ENCODE assay signal across 12 mouse cellular contexts in genomic region chr4:95193473-95193872, GRCm38 (mm10).
A peak's percentile ranks its signal among the peaks of the same experiment; 100 is the strongest.
DNase-seq lines count a peak whose midpoint lies in the region; ATAC-seq and TF ChIP-seq lines count a peak whose summit lies in the region.
"Had no signal": no experiment of that assay in that cellular context is flagged by ENCODE, and none has a peak within 500 bp of the region (broad histone marks: within the 10 kb centered on the region; RNA-seq: fewer than 3 reads in every experiment).

No protein-coding gene starts in this region.

- H3K9me3 ChIP-seq in heart, embryonic 15.5 days (replicated peaks): no peaks in the 10 kb centered on the region
- H3K9me3 ChIP-seq in CH12.LX (replicated peaks; ENCODE audit: low read length) (no peaks in the 10 kb centered on the region), MEL (replicated peaks; ENCODE audit: insufficient read depth, low read length) (no peaks in the 10 kb centered on the region)
- no peaks in the 10 kb centered on the region for H3K9me3 ChIP-seq in liver, postnatal 0 days (ENCODE audit: low read length)
- H3K9me3 ChIP-seq: embryonic facial prominence, embryonic 12.5 days; forebrain, embryonic 10.5 days had no signal

- dilution Hi-C loops in CH12.LX (cut with MboI; ENCODE audit: extremely low pct_ligation_motif_present, extremely low pct_unique_long_range_greater_than_20kb, low sequenced_read_pairs): no loop called here

- peak overlapping the region; percentile 23; the same call in 1 of the 2 replicates for H3K27ac ChIP-seq in heart, embryonic 15.5 days
- H3K27ac ChIP-seq in CH12.LX (ENCODE audit: insufficient read depth, low read depth) (no peak overlapping the region), MEL (ENCODE audit: control insufficient read depth, low read depth, low read length) (peak overlapping the region; percentile 25)
- peak overlapping the region; percentile 62 for H3K27ac ChIP-seq in liver, postnatal 0 days (ENCODE audit: low read depth)
- H3K27ac ChIP-seq: embryonic facial prominence, embryonic 12.5 days; forebrain, embryonic 10.5 days; kidney, postnatal 0 days had no signal

- H3K9ac ChIP-seq in heart, embryonic 15.5 days: no peak overlapping the region
- H3K9ac ChIP-seq in CH12.LX (ENCODE audit: insufficient read depth, low read depth): peak overlapping the region; percentile 10; the same call in 1 of the 2 replicates
- H3K9ac ChIP-seq in MEL (ENCODE audit: control insufficient read depth, low read depth, low read length, poor library complexity, severe bottlenecking): 0 out of 2 replicates have a peak overlapping the region, but pooled peaks have one; percentile 2
- no peak overlapping the region for H3K9ac ChIP-seq in liver, postnatal 0 days (replicated peaks)
- H3K9ac ChIP-seq: embryonic facial prominence, embryonic 12.5 days had no signal

- H3K4me3 ChIP-seq in heart, embryonic 15.5 days: no peak overlapping the region
- peak overlapping the region in 1 of 3 experiments; percentile 25 for H3K4me3 ChIP-seq in CH12.LX (replicated peaks in 1 of 3; ENCODE audit: low read depth in 2 of 3, low read length in 2 of 3, poor library complexity in 1 of 3)
- peak overlapping the region; percentile 5 to 20; a peak in 1 of 4 replicates for H3K4me3 ChIP-seq in MEL (ENCODE audit: control insufficient read depth in 1 of 2, insufficient read depth in 1 of 2, low read depth in 2 of 2, low read length in 2 of 2)
- no peak overlapping the region for H3K4me3 ChIP-seq in liver, postnatal 0 days (ENCODE audit: low read depth, low read length)
- H3K4me3 ChIP-seq: embryonic facial prominence, embryonic 12.5 days; forebrain, embryonic 10.5 days had no signal

- TF ChIP-seq POLR2A in CH12.LX (IDR thresholded peaks at IDR 0.05; ENCODE audit: low read depth, low read length) (no peak), MEL (IDR thresholded peaks at IDR 0.05; ENCODE audit: control insufficient read depth in 1 of 2, insufficient read depth in 1 of 2, low read depth in 1 of 2, low read length in 2 of 2, poor library complexity in 1 of 2) (no peak)

- TF ChIP-seq EP300 in CH12.LX (IDR thresholded peaks at IDR 0.05; ENCODE audit: low read length) (no peak), MEL (IDR thresholded peaks at IDR 0.05; ENCODE audit: low read depth in 1 of 2, low read length in 2 of 2) (no peak)
- no peak for TF ChIP-seq EP300 in liver, postnatal 0 days (IDR thresholded peaks at IDR 0.05; ENCODE audit: low read depth)

- no peaks in the 10 kb centered on the region for H3K36me3 ChIP-seq in heart, embryonic 15.5 days
- H3K36me3 ChIP-seq in CH12.LX (replicated peaks in 1 of 2; ENCODE audit: control insufficient read depth in 1 of 2, insufficient read depth in 1 of 2, low read length in 1 of 2) (no peaks in the 10 kb centered on the region), MEL (ENCODE audit: control insufficient read depth in 1 of 2, insufficient read depth in 2 of 2, low read length in 2 of 2) (peaks cover 0 to 19% of the 10 kb centered on the region in 2 experiments; a peak in 2 of 4 replicates)
- H3K36me3 ChIP-seq in liver, postnatal 0 days (replicated peaks; ENCODE audit: insufficient read depth, low read length): no peaks in the 10 kb centered on the region
- H3K36me3 ChIP-seq: embryonic facial prominence, embryonic 12.5 days; forebrain, embryonic 10.5 days had no signal

- no peak overlapping the region for H3K4me2 ChIP-seq in heart, embryonic 15.5 days
- no peak overlapping the region for H3K4me2 ChIP-seq in CH12.LX (ENCODE audit: insufficient read depth, low read depth, poor library complexity, severe bottlenecking)
- H3K4me2 ChIP-seq in liver, postnatal 0 days (ENCODE audit: low read depth, low read length): peak overlapping the region; percentile 31; the same call in 1 of the 2 replicates
- H3K4me2 ChIP-seq: embryonic facial prominence, embryonic 12.5 days had no signal

- H3K27me3 ChIP-seq in heart, embryonic 15.5 days: no peaks in the 10 kb centered on the region
- no peaks in the 10 kb centered on the region for H3K27me3 ChIP-seq in CH12.LX (replicated peaks)
- H3K27me3 ChIP-seq in MEL (ENCODE audit: control insufficient read depth in 1 of 2, insufficient read depth in 2 of 2, low read length in 2 of 2): no peaks in the 10 kb centered on the region
- no peaks in the 10 kb centered on the region for H3K27me3 ChIP-seq in liver, postnatal 0 days (ENCODE audit: insufficient read depth, low read length)
- H3K27me3 ChIP-seq: embryonic facial prominence, embryonic 12.5 days had no signal

- DNase-seq in heart, adult 18-20 months: no peak
- no peak for DNase-seq in CH12.LX (ENCODE audit: extremely low read depth)
- no peak for DNase-seq in MEL (ENCODE audit: low read depth, low spot score)
- no peak for DNase-seq in liver, postnatal 0 days
- DNase-seq in thymus, postnatal 36 days: no peak
- no peak for DNase-seq in frontal cortex, postnatal 14 days (ENCODE audit: low spot score in 2 of 2)
- DNase-seq: cerebellum, postnatal 14 days had no signal

- TF ChIP-seq RAD21 in CH12.LX (IDR thresholded peaks at IDR 0.05; ENCODE audit: low read depth, low read length): no peak
- no peak for TF ChIP-seq RAD21 in MEL (IDR thresholded peaks at IDR 0.05; ENCODE audit: low read depth, low read length)

- ATAC-seq in heart, embryonic 15.5 days (replicated peaks; ENCODE audit: insufficient number of reproducible peaks, insufficient read depth, low FRiP score, low read depth): no peak
- ATAC-seq in liver, postnatal 0 days: peak; percentile 12; the same call in 1 of the 2 replicates
- ATAC-seq: CD4-positive, CD25-positive, alpha-beta regulatory T cell, adult 4 months had no signal

- H3K79me2 ChIP-seq in CH12.LX (replicated peaks; ENCODE audit: control insufficient read depth, extremely low read depth, insufficient read depth, poor library complexity, severe bottlenecking): no peaks in the 10 kb centered on the region
- no peaks in the 10 kb centered on the region for H3K79me2 ChIP-seq in MEL (ENCODE audit: control insufficient read depth, insufficient read depth, low read length, poor library complexity)

- 58% methylated on average over 4 of the region's 4 CpGs for WGBS in heart, embryonic 15.5 days
- WGBS in liver, postnatal 0 days (ENCODE audit: insufficient replicate concordance): 65% methylated on average over 4 of the region's 4 CpGs

- peaks cover 9% of the 10 kb centered on the region for H3K4me1 ChIP-seq in heart, embryonic 15.5 days (replicated peaks)
- H3K4me1 ChIP-seq in CH12.LX (ENCODE audit: control insufficient read depth in 1 of 2, insufficient read depth in 2 of 2) (peaks cover 3 to 51% of the 10 kb centered on the region in 2 experiments; a peak in 3 of 4 replicates), MEL (ENCODE audit: control insufficient read depth in 1 of 2, insufficient read depth in 2 of 2, low read length in 2 of 2) (peaks cover 12 to 30% of the 10 kb centered on the region in 2 experiments)
- H3K4me1 ChIP-seq in liver, postnatal 0 days (ENCODE audit: insufficient read depth): peaks cover 32% of the 10 kb centered on the region

- TF ChIP-seq CTCF in CH12.LX (conservative IDR thresholded peaks at IDR 0.05 in 1 of 2, IDR thresholded peaks at IDR 0.05 in 1 of 2; ENCODE audit: low read depth in 2 of 2, low read length in 2 of 2) (no peak), MEL (IDR thresholded peaks at IDR 0.05 in 2 of 3, conservative IDR thresholded peaks at IDR 0.05 in 1 of 3; ENCODE audit: control insufficient read depth in 1 of 3, insufficient read depth in 1 of 3, low read depth in 2 of 3, low read length in 3 of 3, poor library complexity in 1 of 3, severe bottlenecking in 1 of 3) (no peak)
- TF ChIP-seq CTCF in liver, postnatal 0 days (IDR thresholded peaks at IDR 0.05; ENCODE audit: low read depth): no peak

- in situ Hi-C loops in CH12.LX (cut with MboI; ENCODE audit: low pct_ligation_motif_present, low pct_unique_long_range_greater_than_20kb, low sequenced_read_pairs): no loop called here

TF ChIP-seq in CH12.LX, 34 proteins besides CTCF, POLR2A, EP300 and RAD21:
- TF ChIP-seq ZMIZ1 (IDR thresholded peaks at IDR 0.05; ENCODE audit: low read depth, low read length) (no peak), HCFC1 (IDR thresholded peaks at IDR 0.05; ENCODE audit: low read depth, low read length) (no peak), MAZ (IDR thresholded peaks at IDR 0.05; ENCODE audit: low read depth, low read length) (no peak)

TF ChIP-seq in MEL, 35 proteins besides CTCF, POLR2A, EP300 and RAD21:
- TF ChIP-seq GATA1 (IDR thresholded peaks at IDR 0.05; ENCODE audit: low read depth, low read length) (0 out of 2 replicates have a peak, but pooled peaks have one; percentile 10), ELF1 (IDR thresholded peaks at IDR 0.05; ENCODE audit: low read depth, low read length) (no peak), ETS1 (IDR thresholded peaks at IDR 0.05; ENCODE audit: low read depth, low read length) (0 out of 2 replicates have a peak, but pooled peaks have one; percentile 19), TCF12 (IDR thresholded peaks at IDR 0.05; ENCODE audit: low read depth, low read length) (no peak), USF1 (IDR thresholded peaks at IDR 0.05; ENCODE audit: low read depth, low read length) (no peak), POLR2AphosphoS5 (IDR thresholded peaks at IDR 0.05; ENCODE audit: borderline replicate concordance, low read depth, low read length) (no peak)

Comparison
In these comparisons a context has a peak if more than half of its experiments do, and no peak if none do; other contexts are left out.
1. H3K4me3 ChIP-seq: peak in MEL (2 of 2); none in heart, embryonic 15.5 days (single experiment) and liver, postnatal 0 days (single experiment).
2. H3K9ac ChIP-seq: peak in CH12.LX (single experiment) and MEL (single experiment); none in heart, embryonic 15.5 days (single experiment) and liver, postnatal 0 days (single experiment).